25 mouse cellular contexts compared by ENCODE assay signal in the genomic region with DNA sequence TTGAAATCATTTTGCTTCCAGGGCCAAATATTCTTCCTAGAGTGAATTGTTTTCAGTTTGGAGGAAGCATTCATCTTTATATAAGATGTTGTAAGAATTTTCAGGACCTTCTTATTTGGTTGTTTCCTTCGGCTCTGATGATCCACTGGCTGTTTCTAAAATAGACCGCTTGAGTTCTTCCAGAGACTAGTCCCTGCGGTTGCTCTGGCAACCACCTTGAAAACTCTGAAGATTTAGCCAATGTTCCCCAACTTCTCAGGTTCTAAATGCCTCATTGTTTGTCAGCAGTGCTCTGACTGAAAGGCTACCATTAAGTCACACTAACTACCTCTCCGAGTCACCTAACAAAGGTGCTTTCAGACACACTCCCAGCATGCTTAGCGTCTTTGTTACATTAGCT.
DNase-seq lines count a peak whose midpoint lies in the region; ATAC-seq and TF ChIP-seq lines count a peak whose summit lies in the region.
"Had no signal": no experiment of that assay in that cellular context is flagged by ENCODE, and none has a peak within 500 bp of the region (broad histone marks: within the 10 kb centered on the region; RNA-seq: fewer than 3 reads in every experiment).

No protein-coding gene starts in this region.

- H3K36me3 ChIP-seq in intestine, embryonic 15.5 days = no peaks in the 10 kb centered on the region
- H3K36me3 ChIP-seq: embryonic facial prominence, embryonic 13.5 days; hindbrain, embryonic 12.5 days; kidney, embryonic 15.5 days; liver, embryonic 12.5 days had no signal

- H3K27ac ChIP-seq in olfactory bulb, adult 2 months (ENCODE audit: insufficient read depth, low read depth, low read length) = peak overlapping the region; percentile 77
- no peak overlapping the region for H3K27ac ChIP-seq in intestine, embryonic 15.5 days
- H3K27ac ChIP-seq: embryonic facial prominence, embryonic 13.5 days; gastrocnemius, adult 2 months; hindbrain, embryonic 12.5 days; kidney, embryonic 15.5 days; liver, embryonic 12.5 days had no signal

- H3K27me3 ChIP-seq in intestine, embryonic 15.5 days (replicated peaks) = no peaks in the 10 kb centered on the region
- H3K27me3 ChIP-seq: embryonic facial prominence, embryonic 13.5 days; hindbrain, embryonic 12.5 days; kidney, embryonic 15.5 days had no signal

- no peak for TF ChIP-seq CTCF in olfactory bulb, adult 2 months (IDR thresholded peaks at IDR 0.05; ENCODE audit: insufficient read depth, low read depth, low read length)

- H3K4me2 ChIP-seq in intestine, embryonic 15.5 days (replicated peaks) = no peak overlapping the region
- H3K4me2 ChIP-seq: embryonic facial prominence, embryonic 13.5 days; hindbrain, embryonic 12.5 days; kidney, embryonic 15.5 days; liver, embryonic 12.5 days; midbrain, embryonic 11.5 days had no signal

- WGBS in olfactory bulb, adult 2 months = 39% methylated on average over 5 of the region's 5 CpGs
- WGBS in intestine, embryonic 15.5 days = 79% methylated on average over 5 of the region's 5 CpGs

- no peak for TF ChIP-seq POLR2A in olfactory bulb, adult 2 months (IDR thresholded peaks at IDR 0.05; ENCODE audit: insufficient read depth, low read depth, low read length)

- DNase-seq in adrenal gland, adult (ENCODE audit: inconsistent age in 2 of 2, low spot score in 1 of 2) = peak; percentile 15 to 62
- DNase-seq in adrenal gland, postnatal 25 days = no peak
- DNase-seq in left cerebral cortex, adult 18-20 months (ENCODE audit: low spot score in 2 of 2) = peak; percentile 23 to 49
- no peak for DNase-seq in left cerebral cortex, adult 11 months (ENCODE audit: low spot score)
- peak; percentile 20 for DNase-seq in forelimb bud, embryonic 11.5 days (ENCODE audit: low read depth, low spot score)
- DNase-seq: cerebellum, adult 11-12 months; cerebellum, postnatal 25 days; embryo, embryonic 11 days; gastrocnemius, adult 2 months; kidney, adult 11 months; kidney, postnatal 36 days; lung, adult 18-20 months; lung, postnatal 10 days; thymus, adult 2 months; thymus, postnatal 4 days had no signal

- peaks cover 17% of the 10 kb centered on the region for H3K4me1 ChIP-seq in olfactory bulb, adult 2 months (ENCODE audit: control insufficient read depth, insufficient read depth, low read length)
- H3K4me1 ChIP-seq in intestine, embryonic 15.5 days (replicated peaks) = no peaks in the 10 kb centered on the region
- H3K4me1 ChIP-seq: liver, embryonic 12.5 days had no signal

- H3K4me3 ChIP-seq in olfactory bulb, adult 2 months (ENCODE audit: insufficient read depth, low read depth, low read length) = no peak overlapping the region
- no peak overlapping the region for H3K4me3 ChIP-seq in intestine, embryonic 15.5 days (replicated peaks)
- H3K4me3 ChIP-seq: embryonic facial prominence, embryonic 13.5 days; erythroblast, embryonic 14.5 days; gastrocnemius, adult 2 months; hindbrain, embryonic 12.5 days; kidney, embryonic 15.5 days; liver, embryonic 12.5 days had no signal

- H3K9ac ChIP-seq in intestine, embryonic 15.5 days = no peak overlapping the region
- H3K9ac ChIP-seq: embryonic facial prominence, embryonic 13.5 days; hindbrain, embryonic 12.5 days; kidney, embryonic 15.5 days; liver, embryonic 12.5 days had no signal

- no peak for ATAC-seq in erythroid progenitor cell, adult 5-6 weeks (replicated peaks; ENCODE audit: low FRiP score, poor library complexity, severe bottlenecking)
- no peak for ATAC-seq in intestine, embryonic 15.5 days
- ATAC-seq: forebrain, embryonic 14.5 days; liver, embryonic 12.5 days had no signal

- H3K9me3 ChIP-seq in intestine, embryonic 15.5 days = no peaks in the 10 kb centered on the region
- H3K9me3 ChIP-seq: embryonic facial prominence, embryonic 13.5 days; hindbrain, embryonic 12.5 days; kidney, embryonic 15.5 days; liver, embryonic 12.5 days had no signal

Comparison
In these comparisons a context has a peak if more than half of its experiments do, and no peak if none do; other contexts are left out.
1. DNase-seq: peak in adrenal gland, adult (2 of 2), left cerebral cortex, adult 18-20 months (2 of 2) and forelimb bud, embryonic 11.5 days (single experiment); none in adrenal gland, postnatal 25 days (single experiment) and left cerebral cortex, adult 11 months (single experiment).